Mouse (Mus musculus) MN1 (cell line): ENCODE data around the gene Rbm47.

Experiments used
- DNase-seq: peaks from one replicate; pipeline ENCODE4 v3.0.0-alpha.2; 2016; ENCODE audit warnings: low spot score

Rbm47 gene

GRCm38 (mm10) chr5:66062930-66063220 is 110.0 kb downstream of the Rbm47 start:
- no peak for DNase-seq

- no peak for DNase-seq
Observed at GRCm38 (mm10) chr5:66062046-66062929, 110.6 kb downstream of the Rbm47 start.

- DNase-seq, result no peak
Observed at GRCm38 (mm10) chr5:66061667-66062045, 111.3 kb downstream of the Rbm47 start.

- DNase-seq, result no peak
Observed at GRCm38 (mm10) chr5:66058844-66059243, 114.1 kb downstream of the Rbm47 start.

- no peak for DNase-seq
Observed at GRCm38 (mm10) chr5:66056680-66057079, 116.2 kb downstream of the Rbm47 start.

- DNase-seq, result no peak
Observed at GRCm38 (mm10) chr5:66054394-66054793, 118.5 kb downstream of the Rbm47 start.

GRCm38 (mm10) chr5:66052777-66053548 is 120.0 kb downstream of the Rbm47 start:
- DNase-seq, result no peak

GRCm38 (mm10) chr5:66050841-66051240 is 122.1 kb downstream of the Rbm47 start:
- peak; percentile 8 for DNase-seq

- DNase-seq, result no peak
Observed at GRCm38 (mm10) chr5:66046356-66046755, 126.6 kb downstream of the Rbm47 start.

- DNase-seq, result no peak
Observed at GRCm38 (mm10) chr5:66043897-66044296, 129.0 kb downstream of the Rbm47 start.

- no peak for DNase-seq
Observed at GRCm38 (mm10) chr5:66042651-66043340, 130.1 kb downstream of the Rbm47 start.

GRCm38 (mm10) chr5:66040744-66041279 is 132.1 kb downstream of the Rbm47 start:
- no peak for DNase-seq

GRCm38 (mm10) chr5:66039813-66040212 is 133.1 kb downstream of the Rbm47 start:
- no peak for DNase-seq

GRCm38 (mm10) chr5:66037066-66037465 is 135.9 kb downstream of the Rbm47 start:
- no peak for DNase-seq

- DNase-seq, result no peak
Observed at GRCm38 (mm10) chr5:66036440-66037054, 136.4 kb downstream of the Rbm47 start.

GRCm38 (mm10) chr5:66034375-66035195 is 138.3 kb downstream of the Rbm47 start:
- no peak for DNase-seq

- DNase-seq, result no peak
Observed at GRCm38 (mm10) chr5:66032826-66033225, 140.1 kb downstream of the Rbm47 start.

- no peak for DNase-seq
Observed at GRCm38 (mm10) chr5:66031699-66032098, 141.2 kb downstream of the Rbm47 start.

GRCm38 (mm10) chr5:66028232-66028631 is 144.7 kb downstream of the Rbm47 start:
- no peak for DNase-seq

- DNase-seq, result no peak
Observed at GRCm38 (mm10) chr5:66027206-66027605, 145.7 kb downstream of the Rbm47 start.

- DNase-seq, result no peak
Observed at GRCm38 (mm10) chr5:66026796-66027195, 146.1 kb downstream of the Rbm47 start.
